Mouse (Mus musculus) hindlimb bud, embryonic 11.5 days (tissue): ENCODE measurements at regions not wholly inside any gene's neighbourhood (a gene's known extent, or its start where the extent isn't known, plus 50 kb on each side); places are given as distances from the start of the nearest gene placed in this dataset.

Source experiments
- DNase-seq: peaks from one replicate; pipeline ENCODE4 v3.0.0-alpha.2; 2012; ENCODE audit warnings: low read depth, low spot score; ENCODE audit errors: extremely low spot score

DNA sequence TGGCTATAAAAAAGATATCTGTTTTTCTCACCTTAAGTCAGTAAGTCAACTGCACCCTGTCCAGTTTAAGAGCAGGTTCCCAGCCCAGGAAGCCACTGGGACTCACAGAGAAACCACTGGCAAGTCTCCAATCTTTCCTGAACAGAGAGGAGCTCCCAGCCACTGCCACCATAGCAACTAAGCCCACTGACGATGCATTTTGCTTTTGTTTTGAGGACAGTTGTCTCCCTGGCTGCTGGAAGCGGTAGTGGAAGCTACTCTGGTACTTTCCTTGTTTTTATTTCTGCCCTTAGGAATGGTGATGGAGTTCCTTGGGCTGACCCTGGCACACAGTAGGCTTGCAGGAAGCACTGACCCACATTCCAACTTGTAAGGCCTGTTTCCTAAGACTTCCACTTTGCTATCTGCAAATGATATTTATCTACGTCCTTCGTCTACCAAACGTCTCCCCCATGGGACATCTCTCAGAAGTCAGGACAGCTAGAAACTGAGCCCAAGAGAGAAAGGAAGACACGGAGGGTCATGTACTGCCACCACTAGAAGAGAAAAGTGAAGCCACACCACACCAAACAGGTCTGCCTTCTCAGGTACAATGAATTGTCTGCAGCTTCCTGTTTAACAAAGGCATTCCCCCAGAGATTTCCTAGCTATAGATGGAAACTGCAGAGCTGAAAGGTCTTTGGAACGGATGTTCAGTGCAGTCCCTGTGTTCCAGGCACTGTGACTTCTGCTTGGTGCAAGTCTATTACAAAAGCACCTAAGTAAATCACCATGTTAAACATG, 125.7 kb upstream of the Fmo9 start:
- no peak for DNase-seq

DNA sequence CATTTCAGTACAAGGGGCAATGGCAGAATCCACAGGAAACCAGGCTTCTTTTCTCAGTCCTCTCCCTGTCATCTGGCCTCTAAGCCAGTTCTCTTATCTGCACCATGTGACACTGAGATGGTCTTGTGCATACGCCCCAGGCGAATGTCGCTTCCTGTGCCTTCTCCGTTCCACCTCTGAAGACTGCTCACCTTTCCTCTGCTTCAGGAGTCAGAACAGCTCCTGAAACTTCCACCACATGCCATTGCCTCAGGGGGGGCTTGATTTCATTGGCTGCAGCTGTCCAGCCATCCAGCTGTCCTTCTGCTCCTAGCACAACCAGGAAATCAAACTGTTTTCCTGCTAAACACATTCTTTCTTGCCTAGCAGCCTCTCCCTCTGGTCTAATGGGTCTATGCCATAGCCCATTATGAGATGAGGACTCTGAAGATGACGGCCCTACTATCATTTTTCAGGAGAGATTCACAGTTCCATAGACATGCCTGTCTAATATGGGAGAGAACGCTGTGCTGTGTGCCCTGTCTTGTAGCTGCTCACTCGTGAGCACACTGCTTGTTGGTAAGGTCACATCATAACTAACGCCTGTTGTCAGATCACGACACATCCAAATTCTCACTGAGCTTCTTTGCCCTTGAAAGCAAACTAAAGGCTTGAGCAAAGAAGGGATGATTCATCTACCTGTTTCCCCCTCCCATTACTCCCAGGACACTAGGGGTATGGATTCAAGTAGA, 129.9 kb upstream of the Fmo9 start:
- DNase-seq, result no peak

- no peak for DNase-seq
Observed at GRCm38 (mm10) chr1:166812072-166812461, 130.4 kb upstream of the Fmo9 start.

DNA sequence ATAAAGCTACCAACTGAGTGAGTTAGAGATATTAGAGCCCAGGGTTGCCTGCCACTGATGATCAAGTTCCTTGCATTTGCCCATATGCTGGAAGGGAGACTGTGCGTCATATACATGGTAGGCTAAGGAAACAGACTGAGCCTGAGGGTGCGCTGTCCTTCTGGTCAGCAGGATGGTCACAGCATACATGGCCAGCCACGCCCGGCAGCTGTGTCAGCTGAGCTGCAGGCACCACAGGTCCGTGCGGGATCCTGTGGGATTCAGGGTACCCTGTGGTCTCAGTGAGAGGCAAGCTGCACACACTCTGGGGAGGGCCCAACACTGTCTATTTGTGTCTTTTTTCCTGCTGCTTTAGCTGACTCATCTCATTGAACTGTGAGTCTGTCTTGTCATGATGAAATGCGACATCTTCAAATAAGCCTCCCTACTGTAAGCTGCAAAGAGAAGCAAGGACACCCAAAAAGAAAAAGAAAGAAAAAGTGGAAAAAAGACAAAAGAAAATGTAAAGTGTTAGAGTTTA, 131.3 kb upstream of the Fmo9 start:
- DNase-seq, result no peak

- no peak for DNase-seq
Observed at GRCm38 (mm10) chr1:166817927-166818326, 136.3 kb upstream of the Fmo9 start.

DNA sequence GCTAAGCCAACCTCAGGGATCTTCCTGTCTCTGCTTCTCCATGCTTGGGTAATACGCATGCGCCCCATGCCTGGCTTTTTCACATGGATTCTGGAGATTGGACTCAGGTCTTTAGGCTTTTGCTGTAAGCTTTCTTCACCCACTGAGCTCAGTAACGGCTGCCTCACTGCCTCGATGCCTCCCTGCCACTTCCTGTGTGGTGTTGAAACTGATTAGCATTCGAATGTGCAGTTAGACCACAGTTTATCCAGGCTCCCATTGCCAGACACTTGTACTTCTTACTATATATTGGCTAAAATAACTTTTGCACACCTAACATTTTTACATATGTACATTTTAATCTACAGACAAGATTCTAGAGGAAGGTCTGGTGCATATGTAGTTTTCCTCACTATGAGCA, 137.0 kb upstream of the Fmo9 start:
- no peak for DNase-seq

- DNase-seq, result no peak
Observed at GRCm38 (mm10) chr1:166819420-166819819, 137.8 kb upstream of the Fmo9 start.

DNA sequence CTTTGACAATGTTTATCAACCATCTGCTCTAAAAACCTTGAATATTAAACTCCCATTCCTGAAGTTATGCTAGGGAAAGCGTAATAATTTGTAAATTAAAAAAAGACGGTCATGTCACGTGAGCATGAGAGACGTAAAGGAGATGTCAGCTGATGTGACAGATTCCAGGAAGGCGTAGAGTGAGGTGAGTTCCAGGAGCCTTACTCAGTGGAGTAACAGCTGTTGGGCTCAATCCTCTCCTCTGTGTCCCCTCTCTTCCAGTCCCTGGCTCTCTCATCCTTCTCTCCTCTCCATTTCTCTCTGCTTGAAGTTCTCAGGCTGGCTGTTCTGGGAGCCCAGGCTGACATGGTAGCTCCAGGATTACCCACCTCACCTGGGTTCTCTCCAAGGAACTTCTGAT, 138.4 kb upstream of the Fmo9 start:
- no peak for DNase-seq

DNA sequence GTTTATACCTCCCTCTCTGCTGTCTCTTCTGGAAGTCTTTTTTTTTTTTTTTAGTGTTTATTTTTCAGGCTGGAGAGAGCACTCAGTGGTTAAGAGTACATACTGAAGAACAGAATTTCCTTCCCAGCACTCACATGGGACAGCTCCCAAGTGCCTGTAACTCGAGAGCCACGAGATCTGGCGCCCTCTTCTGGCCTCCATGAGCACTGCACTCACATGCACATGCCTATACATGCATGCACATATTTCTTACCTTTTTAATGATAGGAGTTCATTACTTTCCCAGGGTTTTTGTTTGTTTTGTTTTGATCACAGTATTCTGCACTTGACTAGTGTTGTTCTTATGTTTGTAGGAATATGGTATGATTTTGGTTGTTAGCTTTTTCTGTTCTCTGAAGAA, 139.5 kb upstream of the Fmo9 start:
- DNase-seq, result no peak

GRCm38 (mm10) chr1:166837299-166837698, 155.7 kb upstream of the Fmo9 start:
- DNase-seq, result no peak

GRCm38 (mm10) chr1:166839833-166840232, 158.2 kb upstream of the Fmo9 start:
- no peak for DNase-seq

- no peak for DNase-seq
Observed at GRCm38 (mm10) chr1:166843397-166843877, 157.8 kb upstream of the Fam78b start.

- DNase-seq, result no peak
Observed at GRCm38 (mm10) chr1:166846566-166846965, 154.7 kb upstream of the Fam78b start.

DNA sequence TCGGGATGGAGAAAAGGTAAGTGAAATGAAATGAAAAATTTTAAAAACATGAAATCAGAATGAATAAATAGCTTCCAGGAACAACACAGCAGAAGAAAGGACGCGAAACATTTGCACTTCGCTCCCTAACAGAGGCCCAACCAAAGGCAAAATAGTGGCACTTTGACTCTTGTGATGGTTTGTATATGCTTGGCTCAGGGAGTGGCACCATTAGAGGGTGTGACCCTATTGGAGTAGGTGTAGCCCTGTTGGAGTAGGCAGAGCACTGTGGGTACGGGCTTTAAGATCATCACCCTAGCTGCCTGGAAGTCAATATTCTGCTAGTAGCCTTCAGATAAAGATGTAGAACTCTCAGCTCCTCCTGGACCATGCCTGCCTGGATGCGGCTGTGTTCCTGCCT, 154.0 kb upstream of the Fam78b start:
- DNase-seq, result no peak

DNA sequence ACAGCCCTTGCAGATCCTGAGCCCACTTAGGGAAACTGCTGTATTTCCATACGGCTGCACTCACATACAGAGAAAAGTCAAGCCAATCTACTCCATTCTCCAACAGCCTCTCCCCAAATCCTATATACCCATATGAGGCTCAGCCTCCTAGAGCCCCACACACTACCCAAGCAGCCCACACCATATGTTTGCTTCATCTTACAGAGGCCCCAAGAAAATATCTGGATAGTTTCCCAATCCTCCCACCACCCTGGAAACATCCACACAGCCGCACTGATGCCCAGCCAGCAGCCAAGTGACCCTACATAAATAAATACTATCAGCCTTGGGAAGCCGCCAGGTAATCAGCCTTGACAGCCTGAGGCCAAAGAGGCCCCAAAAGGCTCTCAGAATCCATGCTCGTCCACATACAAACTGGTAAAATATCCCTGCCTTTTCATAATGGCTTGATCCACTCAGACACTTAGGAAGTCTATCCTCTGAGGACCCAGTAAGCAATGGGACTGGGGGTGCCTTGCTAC, 153.1 kb upstream of the Fam78b start:
- DNase-seq, result no peak

DNA sequence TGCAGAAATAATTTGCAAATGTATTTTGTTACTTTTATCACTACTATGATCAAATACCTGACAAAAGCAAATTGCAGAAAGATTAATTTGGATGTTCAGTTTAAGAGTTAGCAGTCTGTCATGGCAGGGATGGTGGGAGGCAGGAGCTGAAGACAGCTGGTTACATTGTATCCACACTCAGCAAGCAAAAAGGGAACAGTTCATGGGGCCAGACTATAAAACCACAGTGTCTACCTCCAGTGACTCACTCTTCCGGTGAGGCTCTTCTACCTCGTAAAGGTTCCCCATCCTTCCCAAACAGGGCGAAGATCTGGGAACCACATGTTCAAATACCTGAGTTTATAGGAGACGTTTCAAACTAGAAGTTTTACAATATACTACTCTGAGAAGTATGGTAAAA, 145.2 kb upstream of the Fam78b start:
- DNase-seq, result no peak

GRCm38 (mm10) chr1:166866256-166866655, 135.0 kb upstream of the Fam78b start:
- no peak for DNase-seq

DNA sequence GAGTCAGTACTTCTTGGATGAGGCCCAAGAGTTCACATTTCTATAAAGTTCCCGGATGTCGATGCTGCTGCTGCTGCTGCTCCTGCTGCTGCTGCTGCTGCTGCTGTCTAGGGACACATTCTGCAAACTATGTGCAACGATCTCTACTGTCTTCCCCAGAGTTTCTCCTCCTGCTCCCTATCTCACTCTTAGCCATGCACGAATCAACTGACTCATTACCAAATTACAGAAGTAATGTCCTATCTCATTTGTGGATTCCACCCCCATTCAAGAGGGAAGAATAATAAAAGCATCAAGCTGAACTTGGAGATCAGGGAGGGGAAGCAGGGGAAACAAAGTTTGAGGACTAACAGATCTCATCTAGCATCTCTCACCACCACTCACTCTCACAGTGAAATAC, 130.0 kb upstream of the Fam78b start:
- no peak for DNase-seq

DNA sequence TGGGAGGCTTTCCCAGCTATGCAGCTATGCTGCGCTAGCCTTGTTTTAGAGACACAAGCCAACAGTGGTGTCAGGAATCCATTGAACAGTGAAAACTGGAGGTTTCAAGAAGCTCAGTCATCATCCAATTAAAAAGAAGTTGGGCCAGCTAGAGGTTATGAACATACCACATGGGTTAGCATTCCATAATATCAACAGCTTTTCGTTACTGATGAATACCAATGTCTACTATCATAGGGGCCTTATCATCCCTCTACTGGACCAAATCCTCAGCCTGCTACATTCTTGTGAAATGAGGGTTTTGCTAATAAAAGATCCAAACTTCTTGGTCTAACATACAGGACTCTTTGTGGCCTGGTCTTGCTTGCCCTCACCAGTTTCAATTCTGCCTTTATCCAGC, 124.8 kb upstream of the Fam78b start:
- no peak for DNase-seq

- no peak for DNase-seq
Observed at GRCm38 (mm10) chr1:166883215-166883614, 118.0 kb upstream of the Fam78b start.

GRCm38 (mm10) chr1:166895945-166896344, 105.3 kb upstream of the Fam78b start:
- no peak for DNase-seq

DNA sequence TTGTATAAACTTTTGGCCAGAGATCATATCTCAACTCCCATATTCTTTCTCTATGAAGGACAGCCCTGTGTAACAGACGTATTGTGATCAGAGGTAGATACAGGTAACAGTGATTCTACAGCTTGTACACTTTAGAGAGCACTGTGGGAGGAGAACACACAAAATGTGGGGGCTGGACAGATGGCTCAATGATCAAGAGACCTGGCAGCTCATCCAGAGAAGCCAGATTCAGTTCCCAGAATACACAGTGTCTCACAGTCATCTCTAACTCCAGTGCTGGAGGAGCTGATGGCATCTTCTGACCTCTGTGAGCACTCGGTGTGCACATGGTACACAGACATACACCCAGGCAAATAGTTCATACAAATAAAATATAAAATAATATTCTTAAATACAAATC, 102.5 kb upstream of the Fam78b start:
- no peak for DNase-seq
